Mouse (Mus musculus) kidney, postnatal 10 days (tissue): ENCODE results near the gene Olfr603.
"Not testable (repeated sequence)": the region's sequence is repeated elsewhere in the genome, so short reads cannot be mapped to it uniquely, and the experiment has no call there.

Experiments used
- DNase-seq: peaks from one replicate; pipeline ENCODE4 v3.0.0; 2021; ENCODE audit warnings: mixed read lengths

Olfr603 gene

DNA sequence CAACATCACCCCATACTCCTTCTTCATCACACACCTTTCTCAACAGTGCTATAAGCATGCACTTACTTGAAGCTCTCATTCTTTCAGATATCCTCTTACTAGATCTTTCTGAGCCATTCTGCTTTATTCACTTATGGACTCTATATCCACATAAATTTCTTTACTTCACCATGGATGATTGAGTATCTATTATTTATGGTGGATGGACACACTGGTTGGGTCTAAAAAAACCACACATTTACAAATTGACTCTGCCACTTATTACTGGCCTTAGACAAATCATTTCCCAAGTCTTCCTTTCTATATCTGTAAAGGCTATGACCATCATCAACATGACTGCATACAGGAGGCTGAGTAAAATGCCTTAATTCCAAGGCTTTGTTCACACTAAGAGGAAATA is at the start of gene Olfr603:
Gene Olfr603, minus strand, starts transcription at position 101 of the 400 bp plus-strand sequence.
- no peak for DNase-seq

DNA sequence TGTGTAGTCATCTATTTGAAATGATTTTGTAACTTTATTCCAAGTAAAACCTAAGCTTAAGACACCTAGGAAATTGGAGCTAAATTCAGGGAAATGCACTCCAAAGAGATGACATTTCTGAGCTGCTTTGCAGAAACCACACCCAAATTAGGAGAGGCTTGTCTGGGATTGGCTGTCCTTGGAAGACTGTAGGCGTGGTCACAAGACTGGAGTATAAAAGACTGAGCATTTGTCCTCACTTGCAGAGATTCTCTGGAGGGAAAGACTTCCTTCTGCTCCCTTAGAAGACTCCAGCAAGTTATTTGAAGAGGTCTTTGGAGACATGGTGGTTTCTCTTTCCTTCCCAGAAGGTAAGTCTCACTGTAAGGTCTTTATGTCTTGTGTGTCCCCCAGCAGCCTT is 28.8 kb upstream of the Olfr603 start, which contains the start of gene Usp17lc:
Gene Usp17lc, plus strand, starts transcription at position 301 of the 400 bp plus-strand sequence.
- not testable (repeated sequence) for DNase-seq

DNA sequence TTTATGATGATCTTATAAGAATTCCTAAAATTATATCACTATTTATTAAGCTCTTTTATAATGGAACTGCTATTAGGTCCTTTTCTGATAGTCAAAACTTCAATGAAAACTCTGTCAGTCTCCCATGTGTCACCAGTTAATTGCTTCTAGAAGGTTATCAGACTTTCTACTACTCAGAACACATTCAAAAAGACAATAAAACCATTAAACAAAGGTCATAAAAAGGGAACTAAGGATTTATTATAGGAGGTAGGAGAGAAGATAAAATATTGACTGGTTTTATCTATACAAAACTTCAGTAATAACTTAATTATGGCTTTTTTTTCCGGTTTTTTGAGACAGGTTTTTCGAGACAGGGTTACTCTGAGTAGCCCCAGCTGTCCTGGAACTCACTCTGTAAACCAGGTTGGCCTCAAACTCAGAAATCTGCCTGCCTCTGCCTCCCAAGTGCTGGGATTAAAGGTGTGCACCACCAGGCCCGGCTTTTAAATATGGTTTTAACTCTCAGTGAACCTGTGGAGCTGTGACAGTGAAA is 20.6 kb upstream of the Olfr603 start:
- DNase-seq, result not testable (repeated sequence)

DNA sequence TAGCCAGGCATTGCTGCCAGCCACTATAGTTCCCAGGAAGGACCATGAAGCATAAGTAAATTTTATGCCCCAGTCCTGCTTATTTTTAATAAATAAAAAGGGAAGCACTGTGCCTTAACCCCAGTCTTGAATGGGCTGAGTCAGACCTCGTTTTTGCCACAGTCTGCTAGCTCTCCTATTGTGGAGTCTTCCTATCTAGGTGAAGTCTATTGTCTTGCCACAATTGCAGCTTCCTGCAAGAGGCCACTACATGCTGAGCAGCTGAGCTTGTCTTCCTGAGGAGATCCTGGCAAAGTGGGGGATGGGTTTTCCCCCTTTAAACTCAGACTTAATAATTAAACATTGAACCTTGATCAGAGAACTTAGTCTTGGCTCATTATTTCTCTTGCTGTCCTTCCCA is 13.0 kb upstream of the Olfr603 start:
- DNase-seq, result no peak

DNA sequence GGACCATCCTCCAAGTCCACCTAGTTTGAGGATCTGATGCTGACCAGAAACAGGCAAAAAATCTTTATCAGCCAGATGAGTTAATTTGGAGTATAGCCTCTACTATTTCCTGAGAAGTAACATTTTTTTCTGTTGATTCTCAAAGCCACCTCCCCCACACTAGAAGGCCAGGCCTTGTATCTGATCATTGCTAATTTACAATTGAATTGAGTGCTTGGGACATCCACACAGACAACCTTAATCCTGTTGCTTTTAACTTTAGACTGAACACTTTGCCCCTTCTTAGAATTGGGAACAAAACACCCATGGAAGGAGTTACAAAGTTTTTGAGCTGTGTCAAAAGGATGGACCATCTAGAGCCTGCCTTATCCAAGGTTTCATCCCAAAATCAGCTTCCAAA is 11.8 kb upstream of the Olfr603 start:
- DNase-seq, result no peak

DNA sequence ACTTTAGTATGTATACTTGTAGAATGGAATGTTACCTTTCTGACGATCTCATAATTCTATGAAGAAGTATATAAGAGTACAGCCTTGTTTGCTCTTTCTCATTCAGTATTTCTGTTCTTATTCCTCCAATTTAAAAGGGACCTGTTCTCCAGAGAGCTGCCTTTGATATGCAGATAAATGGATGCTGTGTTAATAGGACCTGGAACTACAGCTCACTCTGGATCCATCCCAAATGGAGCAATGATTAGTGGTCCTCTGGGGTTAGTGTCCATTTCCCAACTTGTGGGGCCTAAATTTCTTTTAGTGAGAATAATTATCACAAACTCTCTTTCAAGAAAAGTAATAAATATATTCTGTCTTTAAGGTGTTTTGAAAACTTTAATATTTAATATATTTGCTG is 23.4 kb downstream of the Olfr603 start, which contains the start of gene Olfr601:
Gene Olfr601, minus strand, starts transcription at position 101 of the 400 bp plus-strand sequence.
- DNase-seq, result no peak

DNA sequence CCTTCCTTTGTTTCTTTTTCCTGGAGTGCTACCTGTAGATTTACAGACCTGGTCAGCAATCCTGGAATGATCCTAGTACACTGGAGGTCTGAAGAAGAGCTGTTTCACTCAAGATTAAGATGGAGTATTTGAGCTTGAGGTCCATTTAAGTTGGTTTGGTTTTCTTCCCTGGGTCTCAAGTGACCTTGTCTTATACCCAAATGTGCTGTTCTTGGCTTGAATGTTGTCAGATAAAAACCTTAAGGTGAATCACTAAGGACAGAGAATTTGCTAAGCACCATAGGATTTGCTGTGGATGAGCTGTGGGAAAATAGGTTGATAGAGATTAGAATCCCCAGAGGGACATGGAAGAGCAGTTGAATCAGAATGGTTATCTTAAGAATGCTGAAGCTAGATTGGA is 36.4 kb downstream of the Olfr603 start, which contains the start of gene Olfr600:
Gene Olfr600, minus strand, starts transcription at position 101 of the 400 bp plus-strand sequence.
- no peak for DNase-seq

DNA sequence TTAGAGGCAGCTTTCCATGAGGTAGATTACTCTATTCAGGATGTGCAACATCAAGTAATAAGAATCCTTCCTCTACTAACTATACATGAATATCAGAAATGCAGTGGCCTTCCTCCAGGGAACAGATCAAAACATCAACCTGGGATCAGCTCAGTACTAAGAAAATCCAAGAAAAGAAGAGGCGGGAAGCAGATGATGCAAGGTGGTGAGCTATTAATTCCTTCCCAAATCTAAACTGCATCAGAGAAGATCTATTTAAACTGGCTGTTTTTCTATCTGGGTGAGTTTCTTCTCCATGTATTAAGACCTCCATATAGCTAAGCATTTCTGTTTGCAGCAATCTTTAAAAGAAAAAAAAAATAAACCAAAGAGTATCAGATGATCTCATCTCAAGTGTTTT is 50.4 kb downstream of the Olfr603 start, which contains the start of gene Olfr599:
Gene Olfr599, plus strand, starts transcription at position 301 of the 400 bp plus-strand sequence.
- DNase-seq, result no peak
